26 mouse cellular contexts compared by ENCODE assay signal in genomic region chr4:88194256-88194655, GRCm38 (mm10).
DNase-seq lines count a peak whose midpoint lies in the region; ATAC-seq and TF ChIP-seq lines count a peak whose summit lies in the region.
"Had no signal": no experiment of that assay in that cellular context is flagged by ENCODE, and none has a peak within 500 bp of the region (broad histone marks: within the 10 kb centered on the region; RNA-seq: fewer than 3 reads in every experiment).

No protein-coding gene starts in this region.

- no peaks in the 10 kb centered on the region for H3K27me3 ChIP-seq in forebrain, embryonic 13.5 days
- no peaks in the 10 kb centered on the region for H3K27me3 ChIP-seq in forebrain, embryonic 12.5 days
- H3K27me3 ChIP-seq in forebrain, postnatal 0 days (ENCODE audit: insufficient read depth, low read length), result no peaks in the 10 kb centered on the region
- no peaks in the 10 kb centered on the region for H3K27me3 ChIP-seq in forebrain, embryonic 11.5 days (ENCODE audit: control insufficient read depth, insufficient read depth, low read length)
- H3K27me3 ChIP-seq in midbrain, postnatal 0 days (ENCODE audit: insufficient read depth, low read length), result no peaks in the 10 kb centered on the region
- no peaks in the 10 kb centered on the region for H3K27me3 ChIP-seq in midbrain, embryonic 14.5 days (ENCODE audit: control insufficient read depth, insufficient read depth, low read length)
- H3K27me3 ChIP-seq: embryonic facial prominence, embryonic 13.5 days; hindbrain, embryonic 13.5 days had no signal

- DNase-seq in forebrain, postnatal 0 days, result peak; percentile 13
- no peak for DNase-seq in forebrain, embryonic 11.5 days (ENCODE audit: low spot score)
- peak; percentile 56 for DNase-seq in midbrain, postnatal 0 days (ENCODE audit: low spot score)
- DNase-seq in midbrain, embryonic 14.5 days, result no peak
- DNase-seq in adrenal gland, adult 8-10 months, result no peak
- DNase-seq: adrenal gland, adult 2 months; adrenal gland, postnatal 25 days; cerebellum, adult 11 months; cerebellum, postnatal 36 days; embryo, embryonic 11 days; gastrocnemius, adult 2 months; gastrocnemius, postnatal 14 days; heart, adult 11 months; kidney, adult 18-20 months; kidney, adult 9 months had no signal

- H3K36me3 ChIP-seq in forebrain, embryonic 13.5 days (ENCODE audit: poor library complexity, severe bottlenecking), result no peaks in the 10 kb centered on the region
- no peaks in the 10 kb centered on the region for H3K36me3 ChIP-seq in forebrain, embryonic 12.5 days (replicated peaks)
- H3K36me3 ChIP-seq in forebrain, postnatal 0 days (ENCODE audit: insufficient read depth), result no peaks in the 10 kb centered on the region
- no peaks in the 10 kb centered on the region for H3K36me3 ChIP-seq in forebrain, embryonic 11.5 days (ENCODE audit: control insufficient read depth, insufficient read depth, low read length)
- H3K36me3 ChIP-seq in midbrain, postnatal 0 days (ENCODE audit: insufficient read depth, low read length), result no peaks in the 10 kb centered on the region
- no peaks in the 10 kb centered on the region for H3K36me3 ChIP-seq in midbrain, embryonic 14.5 days (ENCODE audit: control insufficient read depth, insufficient read depth, low read length)
- H3K36me3 ChIP-seq: embryonic facial prominence, embryonic 10.5 days; embryonic facial prominence, embryonic 13.5 days; hindbrain, embryonic 13.5 days had no signal

- no peak overlapping the region for H3K9ac ChIP-seq in forebrain, embryonic 13.5 days
- no peak overlapping the region for H3K9ac ChIP-seq in forebrain, embryonic 12.5 days
- no peak overlapping the region for H3K9ac ChIP-seq in forebrain, postnatal 0 days
- no peak overlapping the region for H3K9ac ChIP-seq in forebrain, embryonic 11.5 days (ENCODE audit: low read length)
- no peak overlapping the region for H3K9ac ChIP-seq in midbrain, postnatal 0 days (replicated peaks; ENCODE audit: low read length, poor library complexity, severe bottlenecking)
- no peak overlapping the region for H3K9ac ChIP-seq in midbrain, embryonic 14.5 days (replicated peaks; ENCODE audit: low read length)
- H3K9ac ChIP-seq: embryonic facial prominence, embryonic 13.5 days; hindbrain, embryonic 13.5 days had no signal

- WGBS in forebrain, embryonic 13.5 days, result 78% methylated on average over 5 of the region's 5 CpGs
- WGBS in forebrain, embryonic 12.5 days, result 87% methylated on average over 5 of the region's 5 CpGs
- 54% methylated on average over 5 of the region's 5 CpGs for WGBS in forebrain, postnatal 0 days
- 89% methylated on average over 5 of the region's 5 CpGs for WGBS in forebrain, embryonic 11.5 days
- 67% methylated on average over 5 of the region's 5 CpGs for WGBS in midbrain, postnatal 0 days
- WGBS in midbrain, embryonic 14.5 days, result 82% methylated on average over 5 of the region's 5 CpGs

- no peaks in the 10 kb centered on the region; the same call in 1 of the 2 replicates for H3K4me1 ChIP-seq in forebrain, embryonic 13.5 days
- H3K4me1 ChIP-seq in forebrain, embryonic 12.5 days, result no peaks in the 10 kb centered on the region
- H3K4me1 ChIP-seq in forebrain, postnatal 0 days (ENCODE audit: insufficient read depth), result no peaks in the 10 kb centered on the region
- H3K4me1 ChIP-seq in forebrain, embryonic 11.5 days (replicated peaks; ENCODE audit: control insufficient read depth, insufficient read depth, low read length), result no peaks in the 10 kb centered on the region
- H3K4me1 ChIP-seq in midbrain, postnatal 0 days (ENCODE audit: insufficient read depth, low read length), result no peaks in the 10 kb centered on the region
- H3K4me1 ChIP-seq in midbrain, embryonic 14.5 days (ENCODE audit: control insufficient read depth, insufficient read depth, low read length), result no peaks in the 10 kb centered on the region
- H3K4me1 ChIP-seq: embryonic facial prominence, embryonic 10.5 days; embryonic facial prominence, embryonic 13.5 days had no signal

- H3K4me3 ChIP-seq in forebrain, embryonic 13.5 days, result no peak overlapping the region
- no peak overlapping the region for H3K4me3 ChIP-seq in forebrain, embryonic 12.5 days (replicated peaks)
- H3K4me3 ChIP-seq in forebrain, postnatal 0 days (ENCODE audit: low read depth, low read length), result no peak overlapping the region
- H3K4me3 ChIP-seq in forebrain, embryonic 11.5 days (ENCODE audit: low read depth, low read length), result no peak overlapping the region
- no peak overlapping the region for H3K4me3 ChIP-seq in midbrain, postnatal 0 days (ENCODE audit: low read depth, low read length)
- no peak overlapping the region for H3K4me3 ChIP-seq in midbrain, embryonic 14.5 days (replicated peaks; ENCODE audit: low read depth, low read length)
- H3K4me3 ChIP-seq: embryonic facial prominence, embryonic 10.5 days; embryonic facial prominence, embryonic 13.5 days; erythroblast, embryonic 14.5 days; gastrocnemius, adult 2 months; hindbrain, embryonic 13.5 days had no signal

- H3K27ac ChIP-seq in forebrain, embryonic 13.5 days, result peak overlapping the region; percentile 35; the same call in 1 of the 2 replicates
- no peak overlapping the region for H3K27ac ChIP-seq in forebrain, embryonic 12.5 days
- H3K27ac ChIP-seq in forebrain, postnatal 0 days (ENCODE audit: low read depth, low read length), result no peak overlapping the region
- H3K27ac ChIP-seq in forebrain, embryonic 11.5 days (ENCODE audit: low read depth, low read length), result no peak overlapping the region
- H3K27ac ChIP-seq in midbrain, postnatal 0 days (ENCODE audit: low read depth, low read length), result no peak overlapping the region
- no peak overlapping the region for H3K27ac ChIP-seq in midbrain, embryonic 14.5 days (replicated peaks; ENCODE audit: low read depth, low read length)
- H3K27ac ChIP-seq: embryonic facial prominence, embryonic 10.5 days; embryonic facial prominence, embryonic 13.5 days; gastrocnemius, adult 2 months; hindbrain, embryonic 13.5 days had no signal

- no peaks in the 10 kb centered on the region for H3K9me3 ChIP-seq in forebrain, embryonic 13.5 days (replicated peaks)
- H3K9me3 ChIP-seq in forebrain, embryonic 12.5 days, result no peaks in the 10 kb centered on the region
- H3K9me3 ChIP-seq in forebrain, postnatal 0 days (ENCODE audit: low read length), result no peaks in the 10 kb centered on the region
- H3K9me3 ChIP-seq in forebrain, embryonic 11.5 days (ENCODE audit: control insufficient read depth, low read length), result no peaks in the 10 kb centered on the region
- no peaks in the 10 kb centered on the region for H3K9me3 ChIP-seq in midbrain, postnatal 0 days (ENCODE audit: low read length)
- H3K9me3 ChIP-seq in midbrain, embryonic 14.5 days (ENCODE audit: control insufficient read depth, low read length), result no peaks in the 10 kb centered on the region
- H3K9me3 ChIP-seq: embryonic facial prominence, embryonic 10.5 days; embryonic facial prominence, embryonic 13.5 days; hindbrain, embryonic 13.5 days had no signal

- H3K4me2 ChIP-seq in forebrain, embryonic 13.5 days, result no peak overlapping the region
- H3K4me2 ChIP-seq in forebrain, embryonic 12.5 days, result no peak overlapping the region
- no peak overlapping the region for H3K4me2 ChIP-seq in forebrain, postnatal 0 days (ENCODE audit: low read depth)
- H3K4me2 ChIP-seq in forebrain, embryonic 11.5 days (ENCODE audit: low read depth, low read length, severe bottlenecking), result no peak overlapping the region
- no peak overlapping the region for H3K4me2 ChIP-seq in midbrain, postnatal 0 days (ENCODE audit: low read depth, low read length, poor library complexity, severe bottlenecking)
- no peak overlapping the region for H3K4me2 ChIP-seq in midbrain, embryonic 14.5 days (ENCODE audit: low read length)
- H3K4me2 ChIP-seq: embryonic facial prominence, embryonic 13.5 days; heart, embryonic 11.5 days; hindbrain, embryonic 13.5 days had no signal

- ATAC-seq in forebrain, embryonic 13.5 days, result no peak
- no peak for ATAC-seq in forebrain, embryonic 12.5 days (ENCODE audit: low FRiP score)
- ATAC-seq in forebrain, postnatal 0 days, result no peak
- no peak for ATAC-seq in forebrain, embryonic 11.5 days (replicated peaks; ENCODE audit: low FRiP score)
- no peak for ATAC-seq in midbrain, postnatal 0 days (ENCODE audit: low FRiP score)
- no peak for ATAC-seq in midbrain, embryonic 14.5 days (ENCODE audit: low FRiP score, low TSS enrichment)
- ATAC-seq: CD4-positive, CD25-positive, alpha-beta regulatory T cell, adult 4 months; hindbrain, embryonic 16.5 days; inflammation-experienced regulatory T-cells, adult 6 months; intestine, embryonic 16.5 days had no signal

- no peak for TF ChIP-seq CTCF in forebrain, postnatal 0 days (IDR thresholded peaks at IDR 0.05; ENCODE audit: low read depth)
- TF ChIP-seq CTCF in midbrain, postnatal 0 days (IDR thresholded peaks at IDR 0.05), result no peak

Comparison
In these comparisons a context has a peak if more than half of its experiments do, and no peak if none do; other contexts are left out.
1. DNase-seq: peak in forebrain, postnatal 0 days (single experiment) and midbrain, postnatal 0 days (single experiment); none in forebrain, embryonic 11.5 days (single experiment), midbrain, embryonic 14.5 days (single experiment) and adrenal gland, adult 8-10 months (single experiment).